Mouse (Mus musculus) megakaryocyte, embryonic 14.5 days (primary cell): ENCODE data around the gene Smim14.

Source experiments
- FLI1 ChIP-seq: IDR thresholded peaks from 2 replicates; pipeline ENCODE4 v1.6.1; 2012; ENCODE audit warnings: low read length, inconsistent platforms, mixed read lengths
- GATA1 ChIP-seq: IDR thresholded peaks from 3 replicates; pipeline ENCODE4 v1.6.1; 2012; ENCODE audit warnings: mixed read lengths, low read length, inconsistent platforms, borderline replicate concordance

GRCm38 (mm10) chr5:65486514-65486913 lies 50.5 kb downstream of the Smim14 start:
- TF ChIP-seq GATA1 (no peak), FLI1 (no peak)
